Mouse (Mus musculus) central nervous system, embryonic 14 days (tissue): ENCODE results near the gene Rbm12b1. TPM values are rescaled to one million over a fixed set of nuclear protein-coding genes. Genes with fewer than 3 reads are reported as not detected.

ENCODE experiments used
- polyA plus RNA-seq: library from polyadenylated mRNA; depleted of rRNA; stranded (reverse); fragments of >200 nt; gene quantifications from 2 replicates; pipeline ENCODE4 v1.2.3, GENCODE M21; 2012; rRNA removed

Gene Rbm12b1
- 16.1 and 18.6 TPM in 2 replicates for polyA plus RNA-seq

DNA sequence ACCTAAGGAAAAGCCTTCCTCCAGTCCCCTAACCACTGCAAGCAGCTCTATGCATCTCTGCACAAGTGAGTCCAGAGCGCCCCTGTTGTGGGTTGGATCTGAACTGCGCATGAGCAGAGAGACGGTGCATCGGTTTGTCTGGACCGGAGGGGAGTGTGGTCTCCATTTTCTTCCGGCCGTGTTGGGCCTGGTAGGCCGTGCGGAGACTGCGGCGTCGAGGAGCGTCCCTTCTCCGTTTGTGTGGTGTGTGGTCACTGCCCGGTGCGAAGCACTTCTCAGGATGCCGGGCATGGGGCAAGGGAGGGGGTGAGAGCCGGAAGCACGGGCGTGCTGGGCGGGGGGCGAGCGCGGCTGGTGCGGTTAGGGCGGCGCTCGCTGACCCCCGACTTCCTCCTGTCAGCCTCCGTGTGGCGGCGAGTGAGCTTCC is at the start of gene Rbm12b1:
Gene Rbm12b1, plus strand, starts transcription at position 124 of the 427 bp plus-strand sequence.

GRCm38 (mm10) chr4:12171318-12172091 is 31.4 kb downstream of the Rbm12b1 start, which contains the start of gene Fam92a:
TSS of gene Fam92a (minus strand) at chr4:12172015.

Other genes with a start within 250 kb of the Rbm12b1 start
- not detected in 2 replicates for gene Gm10604, start 159.0 kb upstream of the Rbm12b1 start, polyA plus RNA-seq
- gene Rbm12b2, start 50.8 kb upstream of the Rbm12b1 start, polyA plus RNA-seq, result 19.3 and 21.8 TPM in 2 replicates
- gene Fam92a, start 31.8 kb downstream of the Rbm12b1 start, polyA plus RNA-seq, result 61.9 and 66.7 TPM in 2 replicates